Mouse (Mus musculus): ENCODE measurements at regions not wholly inside any gene's neighbourhood (a gene's known extent, or its start where the extent isn't known, plus 50 kb on each side); places are given as distances from the start of the nearest gene placed in this dataset.

- no peak for DNase-seq
Observed at GRCm38 (mm10) chr4:142449713-142450112, 210.5 kb upstream of the Kazn start.

DNA sequence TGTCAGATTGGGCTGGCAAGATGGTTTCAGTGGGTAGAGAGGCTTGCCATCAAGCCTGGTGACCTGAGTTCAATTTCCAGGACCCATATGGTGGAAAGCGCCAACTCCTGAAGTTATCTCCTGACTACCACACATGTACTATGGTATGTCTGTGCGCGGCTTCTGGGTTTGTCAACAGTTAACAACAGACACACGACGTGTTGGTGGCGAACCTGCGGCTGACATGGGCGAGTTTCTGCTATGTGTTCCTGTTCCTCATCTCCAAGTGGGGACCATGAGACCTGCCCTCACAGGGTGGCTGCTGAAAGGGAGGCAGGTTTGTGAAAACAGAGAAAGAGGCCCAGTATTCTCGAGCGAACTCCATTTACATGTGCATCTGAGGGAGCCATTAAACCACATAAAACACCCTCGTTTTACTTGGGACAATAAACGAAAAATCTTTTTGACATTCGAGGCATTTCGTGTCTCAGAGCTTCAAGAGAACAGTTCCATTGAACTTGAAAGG is 210.0 kb upstream of the Kazn start:
- no peak for DNase-seq

GRCm38 (mm10) chr4:142447529-142447928 is 208.3 kb upstream of the Kazn start:
- DNase-seq, result no peak

- DNase-seq, result no peak
Observed at GRCm38 (mm10) chr4:142441045-142441444, 201.8 kb upstream of the Kazn start.

DNA sequence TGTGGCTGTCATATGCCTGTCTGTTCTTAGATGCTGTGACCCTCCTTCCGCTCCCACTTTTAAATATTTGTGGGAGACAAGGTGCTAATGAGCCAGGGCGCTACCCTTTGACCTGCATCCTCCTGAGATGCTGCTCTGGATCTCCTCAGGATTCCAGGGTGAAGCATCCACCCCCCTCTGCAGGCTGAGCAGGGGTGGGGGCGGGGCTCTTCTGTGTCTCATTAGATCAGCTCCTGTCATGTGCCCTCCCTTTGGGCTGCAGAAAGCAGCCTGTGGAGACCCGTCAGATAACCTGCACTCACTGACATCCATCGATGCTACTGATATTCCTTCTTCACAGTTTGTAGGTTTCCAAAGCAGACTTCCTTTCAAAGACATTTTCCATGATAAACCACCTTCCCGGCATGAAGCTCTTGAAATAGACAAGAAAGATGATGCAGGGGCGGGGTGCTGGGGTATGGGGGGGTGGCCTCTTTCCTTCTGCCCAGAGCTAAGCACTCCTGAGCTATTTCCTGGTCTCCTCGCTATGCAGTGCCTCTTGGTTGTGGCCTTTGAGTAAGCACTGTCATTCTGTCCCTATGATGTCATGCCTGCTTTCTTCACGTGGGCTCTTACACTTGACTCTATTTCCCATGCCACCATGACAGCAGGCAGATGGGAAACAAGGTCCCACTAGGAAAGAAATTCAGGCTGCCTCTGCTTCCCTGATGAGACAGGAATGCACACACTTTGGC is 200.4 kb upstream of the Kazn start:
- no peak for DNase-seq

DNA sequence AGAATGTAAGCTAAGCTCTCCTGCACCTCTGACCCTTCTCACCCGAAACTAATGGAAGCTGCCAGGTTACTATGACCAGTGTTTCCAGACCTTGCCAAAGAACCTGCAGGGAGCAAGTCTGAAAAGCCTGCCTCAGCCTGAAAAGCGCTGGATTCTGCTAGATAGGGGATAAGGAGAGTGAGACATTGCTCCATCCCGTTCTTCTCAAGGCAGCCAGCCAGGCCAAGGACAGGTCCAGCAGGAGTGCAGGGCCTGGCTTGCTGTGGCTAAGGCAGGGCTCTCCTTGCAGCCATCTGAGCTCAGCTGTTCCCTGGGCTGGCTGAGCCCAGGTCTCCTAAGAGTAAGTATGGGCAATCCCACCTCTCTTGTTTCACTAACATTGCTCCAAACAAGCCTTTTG is 185.4 kb upstream of the Kazn start:
- no peak for DNase-seq

DNA sequence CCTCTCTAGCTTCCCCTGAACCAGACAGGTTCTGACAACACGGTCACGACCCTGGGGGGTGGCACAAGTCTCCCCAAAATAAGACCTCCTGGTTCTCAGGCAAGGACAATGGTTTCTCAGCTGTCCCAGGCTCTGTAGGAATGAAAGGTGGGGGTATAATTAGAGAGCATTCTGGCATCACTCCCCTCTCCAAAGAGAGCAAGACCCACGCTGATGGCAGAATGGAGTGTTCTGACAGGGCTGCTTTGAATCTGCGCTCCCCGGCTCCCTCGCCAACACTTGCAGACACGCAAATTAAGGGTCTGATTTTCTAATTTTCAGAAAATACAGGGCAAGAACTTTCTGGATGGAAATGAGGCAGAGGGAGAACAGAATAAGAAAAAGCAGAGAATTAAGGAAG is 181.2 kb upstream of the Kazn start:
- DNase-seq, result no peak

- DNase-seq, result no peak
Observed at GRCm38 (mm10) chr4:142414874-142415273, 175.7 kb upstream of the Kazn start.

GRCm38 (mm10) chr4:142411792-142412191 is 172.6 kb upstream of the Kazn start:
- DNase-seq, result no peak

DNA sequence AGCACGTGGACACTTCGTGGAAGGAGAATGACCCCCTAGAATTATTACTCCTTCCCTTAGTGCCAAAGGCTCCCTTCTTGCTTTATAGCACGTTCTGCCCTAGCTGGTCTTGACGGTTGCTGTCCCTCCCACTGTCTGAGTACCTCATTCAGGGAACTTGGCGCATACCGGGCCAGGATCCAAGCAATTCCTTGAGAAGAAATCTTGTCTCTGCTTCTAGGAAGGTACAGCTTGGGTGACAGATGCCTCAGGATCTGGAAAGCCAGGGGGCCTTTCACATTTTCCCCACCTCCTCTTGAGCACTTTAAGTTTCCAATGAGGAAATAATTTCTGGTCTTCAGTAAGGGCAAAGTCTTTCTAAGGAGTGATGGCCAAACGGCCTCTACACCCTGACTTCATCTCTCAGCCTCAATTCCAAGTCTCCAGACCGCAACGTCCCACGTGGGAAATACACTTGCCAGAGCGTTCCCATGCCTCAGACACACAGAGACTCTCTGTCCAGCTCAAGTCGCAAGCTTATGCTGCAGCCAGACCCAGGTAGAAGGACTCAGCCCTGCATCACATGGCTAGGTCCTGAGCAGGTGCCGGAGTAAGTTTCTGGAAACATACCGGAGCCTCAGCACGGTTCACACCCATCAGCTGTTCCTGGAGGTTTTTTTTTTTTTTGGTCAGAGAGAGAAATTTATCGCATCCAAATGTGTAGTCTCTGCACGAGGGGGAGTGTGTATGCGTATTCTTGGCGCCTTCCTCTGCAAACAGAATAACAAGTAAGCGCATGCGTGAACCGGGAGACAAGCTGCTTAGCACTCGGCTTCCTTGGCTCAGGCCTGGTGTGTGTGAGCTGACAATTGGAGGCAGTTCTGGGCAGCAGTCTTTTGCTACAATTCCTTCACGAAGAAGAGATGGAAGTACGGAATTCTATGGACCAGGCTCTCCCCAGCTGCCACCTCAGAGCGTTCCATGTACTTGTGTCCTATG is 171.7 kb upstream of the Kazn start:
- no peak for DNase-seq

- DNase-seq, result no peak
Observed at GRCm38 (mm10) chr4:142397858-142398257, 158.7 kb upstream of the Kazn start.

DNA sequence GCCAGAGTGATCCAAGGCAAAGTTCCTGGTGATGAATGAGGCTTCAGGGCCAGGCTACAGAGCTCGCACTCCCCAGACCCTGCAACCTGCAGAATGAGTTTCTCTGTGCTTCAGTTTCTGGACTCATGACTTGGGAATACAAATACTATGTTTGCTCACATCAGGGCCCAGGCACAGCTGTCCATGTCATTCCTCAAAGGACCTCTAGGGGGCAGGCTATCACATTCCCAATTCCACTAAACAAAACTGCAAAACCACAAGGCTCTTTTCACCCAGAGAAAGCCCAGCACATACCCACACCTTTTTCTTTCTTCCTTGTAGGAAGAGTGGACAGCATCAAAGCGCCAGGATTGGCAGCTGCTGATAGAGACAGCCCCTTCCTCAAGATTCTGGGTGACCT is 153.7 kb upstream of the Kazn start:
- no peak for DNase-seq

DNA sequence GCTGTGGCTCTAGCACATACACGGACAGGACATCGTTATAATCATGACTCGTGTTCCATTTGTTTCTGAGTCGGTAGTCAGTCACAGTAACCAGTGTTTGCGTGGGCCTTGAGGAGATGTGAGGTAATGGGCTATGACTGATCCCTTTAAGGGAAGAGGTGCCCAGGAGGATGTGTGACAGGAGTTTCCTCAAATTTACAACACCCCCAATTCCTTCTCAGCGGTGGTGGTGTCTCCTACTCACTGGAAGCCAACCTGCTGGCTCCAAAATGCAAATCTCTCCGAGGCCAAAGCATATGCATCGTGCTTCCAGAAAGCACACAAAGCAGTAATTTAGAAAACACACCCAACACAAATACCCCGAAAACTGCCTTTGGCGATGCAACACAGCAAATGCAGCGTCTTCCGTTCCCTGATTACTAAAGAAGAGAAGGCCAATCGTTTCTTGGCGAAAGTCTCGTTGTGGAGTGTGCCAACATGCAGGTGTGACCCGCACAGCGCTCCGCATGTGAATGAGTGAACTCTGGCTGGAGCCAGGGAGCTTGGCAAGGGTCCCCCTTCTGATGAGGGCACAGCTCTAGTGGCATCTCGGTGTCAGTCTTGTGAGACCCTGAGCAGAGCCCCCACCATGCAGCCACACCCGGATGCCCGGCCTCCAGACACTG is 151.5 kb upstream of the Kazn start:
- no peak for DNase-seq

DNA sequence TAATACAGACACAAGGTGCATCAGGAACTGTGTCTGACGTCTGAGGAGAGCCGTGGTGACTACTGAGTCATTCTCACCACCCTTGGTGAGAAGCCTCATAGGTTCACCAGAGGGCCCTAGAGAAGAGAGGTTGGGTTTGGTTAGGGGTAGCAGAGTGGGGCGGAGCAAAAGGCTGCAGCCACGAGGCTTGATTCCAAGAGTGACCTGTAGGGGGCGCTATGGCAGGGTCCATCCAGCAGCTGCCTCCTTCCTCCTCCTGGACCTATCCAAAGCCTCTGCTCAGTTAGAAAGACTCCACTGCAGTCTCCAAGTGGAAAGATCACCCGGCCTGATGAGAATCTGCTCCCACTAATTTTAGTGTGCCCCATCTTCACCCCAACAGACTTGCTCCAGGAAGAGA is 149.3 kb upstream of the Kazn start:
- no peak for DNase-seq

DNA sequence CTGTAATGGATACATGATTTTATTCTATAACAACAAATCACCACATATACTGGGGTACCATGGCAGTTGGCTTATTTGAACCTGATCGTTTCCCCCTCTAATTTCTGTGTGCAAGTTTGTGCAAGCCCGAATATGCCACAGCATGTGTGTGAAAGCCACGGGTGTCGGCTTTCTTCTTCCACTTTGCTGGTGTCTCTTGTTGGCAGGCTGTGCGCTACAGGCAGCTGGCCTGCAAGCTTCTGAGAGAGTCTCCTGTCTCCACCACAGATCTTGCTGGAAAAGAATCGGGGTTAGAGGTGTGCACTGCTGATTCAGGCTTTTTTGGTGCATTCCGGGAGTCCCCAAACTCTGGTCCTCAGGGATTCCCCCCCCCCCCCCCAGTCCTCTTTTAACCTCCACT is 142.0 kb upstream of the Kazn start:
- DNase-seq, result no peak

- no peak for DNase-seq
Observed at GRCm38 (mm10) chr4:142378452-142378851, 139.3 kb upstream of the Kazn start.

GRCm38 (mm10) chr4:142367774-142368173 is 128.6 kb upstream of the Kazn start:
- DNase-seq, result no peak

DNA sequence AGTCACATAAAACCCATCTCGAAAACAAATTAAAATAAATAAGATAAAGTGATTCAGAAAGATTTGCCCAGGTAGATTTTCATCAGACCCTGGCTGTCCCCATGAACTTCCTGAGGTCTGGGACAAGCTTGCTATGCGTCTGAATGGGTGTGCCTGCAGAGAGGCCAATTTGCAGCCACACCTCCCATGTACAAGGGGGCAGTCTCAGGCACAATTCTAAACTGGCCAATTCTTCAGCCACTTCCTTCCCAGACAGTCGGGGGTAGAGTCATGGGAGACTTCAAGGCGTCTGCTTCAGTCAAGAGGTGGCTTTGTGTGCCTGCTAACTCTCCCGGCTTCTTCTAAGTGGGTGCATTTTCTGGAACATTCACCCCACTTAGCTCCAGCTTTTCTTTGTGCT is 122.9 kb upstream of the Kazn start:
- no peak for DNase-seq

GRCm38 (mm10) chr4:142358866-142359265 is 119.7 kb upstream of the Kazn start:
- no peak for DNase-seq

- no peak for DNase-seq
Observed at GRCm38 (mm10) chr4:142355387-142355786, 116.2 kb upstream of the Kazn start.

GRCm38 (mm10) chr4:142353526-142353925 is 114.3 kb upstream of the Kazn start:
- no peak for DNase-seq

DNA sequence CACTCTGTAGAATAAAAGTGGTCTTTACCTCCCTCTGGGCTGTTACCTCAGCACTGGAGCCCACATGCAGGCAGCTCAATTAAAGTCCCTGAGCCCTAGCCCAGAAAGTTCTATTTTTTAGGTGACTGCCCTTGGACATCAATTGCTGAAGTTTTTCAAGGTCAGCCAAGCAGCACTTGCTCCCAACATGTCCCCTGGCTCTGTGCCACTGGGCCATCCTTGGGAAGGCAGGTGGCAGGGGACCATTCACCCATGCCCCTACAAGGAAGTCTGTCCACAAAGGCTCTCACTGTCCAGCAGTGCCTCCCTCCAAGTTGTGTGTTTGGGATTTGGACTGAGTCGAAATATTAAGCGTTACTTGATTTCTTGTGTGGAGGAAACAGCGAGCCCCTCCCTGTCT is 112.6 kb upstream of the Kazn start:
- DNase-seq, result no peak

GRCm38 (mm10) chr4:142350986-142351385 is 111.8 kb upstream of the Kazn start:
- no peak for DNase-seq

Measured in thymus, postnatal 36 days (tissue).